20 mouse cellular contexts compared by ENCODE assay signal in genomic region chr5:143933414-143933813, GRCm38 (mm10). TPM values are rescaled to one million over a fixed set of nuclear protein-coding genes. Genes with fewer than 3 reads are reported as not detected.
DNase-seq lines count a peak whose midpoint lies in the region; ATAC-seq and TF ChIP-seq lines count a peak whose summit lies in the region.
"Had no signal": no experiment of that assay in that cellular context is flagged by ENCODE, and none has a peak within 500 bp of the region (broad histone marks: within the 10 kb centered on the region; RNA-seq: fewer than 3 reads in every experiment).

No protein-coding gene starts in this region.

- TF ChIP-seq CTCF in forebrain, postnatal 0 days (IDR thresholded peaks at IDR 0.05; ENCODE audit: low read depth) = no peak
- no peak for TF ChIP-seq CTCF in hindbrain, postnatal 0 days (IDR thresholded peaks at IDR 0.05; ENCODE audit: low read depth)

- no peak overlapping the region for H3K27ac ChIP-seq in forebrain, postnatal 0 days (ENCODE audit: low read depth, low read length)
- H3K27ac ChIP-seq in forebrain, embryonic 11.5 days (ENCODE audit: low read depth, low read length) = no peak overlapping the region
- no peak overlapping the region for H3K27ac ChIP-seq in hindbrain, embryonic 16.5 days (ENCODE audit: low read depth, low read length)
- no peak overlapping the region for H3K27ac ChIP-seq in hindbrain, postnatal 0 days
- H3K27ac ChIP-seq in neural tube, embryonic 13.5 days (replicated peaks) = no peak overlapping the region
- H3K27ac ChIP-seq in embryonic facial prominence, embryonic 10.5 days (replicated peaks) = no peak overlapping the region
- H3K27ac ChIP-seq: embryonic facial prominence, embryonic 15.5 days; forebrain, embryonic 12.5 days; gastrocnemius, adult 2 months; intestine, embryonic 15.5 days had no signal

- peak overlapping the region; percentile 29 for H3K4me2 ChIP-seq in forebrain, postnatal 0 days (ENCODE audit: low read depth)
- no peak overlapping the region; the same call in 1 of the 2 replicates for H3K4me2 ChIP-seq in forebrain, embryonic 11.5 days (ENCODE audit: low read depth, low read length, severe bottlenecking)
- no peak overlapping the region for H3K4me2 ChIP-seq in hindbrain, embryonic 16.5 days (ENCODE audit: low read length)
- H3K4me2 ChIP-seq in hindbrain, postnatal 0 days (ENCODE audit: low read depth, low read length) = no peak overlapping the region
- 0 out of 2 replicates have a peak overlapping the region, but pooled peaks have one; percentile 19 for H3K4me2 ChIP-seq in neural tube, embryonic 13.5 days
- H3K4me2 ChIP-seq: embryonic facial prominence, embryonic 15.5 days; intestine, embryonic 15.5 days had no signal

- H3K4me1 ChIP-seq in forebrain, postnatal 0 days (ENCODE audit: insufficient read depth) = no peaks in the 10 kb centered on the region
- H3K4me1 ChIP-seq in forebrain, embryonic 11.5 days (replicated peaks; ENCODE audit: control insufficient read depth, insufficient read depth, low read length) = no peaks in the 10 kb centered on the region
- H3K4me1 ChIP-seq in hindbrain, embryonic 16.5 days (ENCODE audit: control insufficient read depth, insufficient read depth, low read depth, low read length) = no peaks in the 10 kb centered on the region
- no peaks in the 10 kb centered on the region for H3K4me1 ChIP-seq in hindbrain, postnatal 0 days (ENCODE audit: insufficient read depth, low read length)
- H3K4me1 ChIP-seq in neural tube, embryonic 13.5 days (replicated peaks) = 0 out of 2 replicates have a peak, but pooled peaks cover 5% of the 10 kb centered on the region
- H3K4me1 ChIP-seq in embryonic facial prominence, embryonic 10.5 days = peaks cover 8% of the 10 kb centered on the region
- H3K4me1 ChIP-seq: embryonic facial prominence, embryonic 15.5 days; forebrain, embryonic 12.5 days had no signal

- no peak for DNase-seq in forebrain, postnatal 0 days
- no peak for DNase-seq in forebrain, embryonic 11.5 days (ENCODE audit: low spot score)
- no peak for DNase-seq in hindbrain, postnatal 0 days (ENCODE audit: low spot score)
- DNase-seq in neural tube, embryonic 10.5 days (ENCODE audit: extremely low spot score, low spot score) = no peak
- DNase-seq in embryonic facial prominence, embryonic 10.5 days (ENCODE audit: low spot score) = no peak
- DNase-seq: cerebellum, adult 8-10 months; gastrocnemius, adult 2 months; gastrocnemius, postnatal 25 days; kidney, adult 18-20 months had no signal

- H3K9me3 ChIP-seq in forebrain, postnatal 0 days (ENCODE audit: low read length) = no peaks in the 10 kb centered on the region
- no peaks in the 10 kb centered on the region for H3K9me3 ChIP-seq in forebrain, embryonic 11.5 days (ENCODE audit: control insufficient read depth, low read length)
- H3K9me3 ChIP-seq in hindbrain, embryonic 16.5 days (ENCODE audit: control insufficient read depth, low read length) = no peaks in the 10 kb centered on the region
- no peaks in the 10 kb centered on the region for H3K9me3 ChIP-seq in hindbrain, postnatal 0 days (ENCODE audit: low read length)
- H3K9me3 ChIP-seq in neural tube, embryonic 13.5 days = no peaks in the 10 kb centered on the region
- H3K9me3 ChIP-seq in embryonic facial prominence, embryonic 10.5 days = no peaks in the 10 kb centered on the region
- H3K9me3 ChIP-seq: embryonic facial prominence, embryonic 15.5 days; forebrain, embryonic 12.5 days; G1E; intestine, embryonic 15.5 days had no signal

- H3K36me3 ChIP-seq in forebrain, postnatal 0 days (ENCODE audit: insufficient read depth) = peaks cover 34% of the 10 kb centered on the region
- peaks cover 5% of the 10 kb centered on the region; the same call in 1 of the 2 replicates for H3K36me3 ChIP-seq in forebrain, embryonic 11.5 days (ENCODE audit: control insufficient read depth, insufficient read depth, low read length)
- peaks cover 19% of the 10 kb centered on the region for H3K36me3 ChIP-seq in hindbrain, embryonic 16.5 days (ENCODE audit: control insufficient read depth, insufficient read depth, low read length)
- peaks cover 23% of the 10 kb centered on the region for H3K36me3 ChIP-seq in hindbrain, postnatal 0 days (ENCODE audit: insufficient read depth, low read length)
- H3K36me3 ChIP-seq in neural tube, embryonic 13.5 days = peaks cover 42% of the 10 kb centered on the region
- H3K36me3 ChIP-seq in embryonic facial prominence, embryonic 10.5 days (replicated peaks) = peaks cover 42% of the 10 kb centered on the region

- ATAC-seq in forebrain, postnatal 0 days = no peak
- ATAC-seq in forebrain, embryonic 11.5 days (replicated peaks; ENCODE audit: low FRiP score) = no peak
- ATAC-seq in hindbrain, embryonic 16.5 days = no peak
- no peak for ATAC-seq in hindbrain, postnatal 0 days
- ATAC-seq in neural tube, embryonic 13.5 days (ENCODE audit: low read depth) = no peak

- no peak overlapping the region for H3K9ac ChIP-seq in forebrain, postnatal 0 days
- H3K9ac ChIP-seq in forebrain, embryonic 11.5 days (ENCODE audit: low read length) = no peak overlapping the region
- no peak overlapping the region for H3K9ac ChIP-seq in hindbrain, embryonic 16.5 days (ENCODE audit: low read depth, low read length)
- no peak overlapping the region for H3K9ac ChIP-seq in hindbrain, postnatal 0 days (replicated peaks; ENCODE audit: low read length)
- no peak overlapping the region for H3K9ac ChIP-seq in neural tube, embryonic 13.5 days
- H3K9ac ChIP-seq: embryonic facial prominence, embryonic 15.5 days; forebrain, embryonic 12.5 days; intestine, embryonic 15.5 days had no signal

- WGBS in forebrain, postnatal 0 days = 82% methylated on average over 11 of the region's 11 CpGs
- WGBS in forebrain, embryonic 11.5 days = 88% methylated on average over 11 of the region's 11 CpGs
- 87% methylated on average over 11 of the region's 11 CpGs for WGBS in hindbrain, embryonic 16.5 days
- 73% methylated on average over 11 of the region's 11 CpGs for WGBS in hindbrain, postnatal 0 days
- WGBS in neural tube, embryonic 13.5 days = 90% methylated on average over 11 of the region's 11 CpGs
- WGBS in embryonic facial prominence, embryonic 10.5 days = 85% methylated on average over 11 of the region's 11 CpGs

- no peaks in the 10 kb centered on the region for H3K27me3 ChIP-seq in forebrain, postnatal 0 days (ENCODE audit: insufficient read depth, low read length)
- no peaks in the 10 kb centered on the region for H3K27me3 ChIP-seq in forebrain, embryonic 11.5 days (ENCODE audit: control insufficient read depth, insufficient read depth, low read length)
- H3K27me3 ChIP-seq in hindbrain, embryonic 16.5 days (replicated peaks; ENCODE audit: control insufficient read depth, insufficient read depth, low read length) = no peaks in the 10 kb centered on the region
- no peaks in the 10 kb centered on the region for H3K27me3 ChIP-seq in hindbrain, postnatal 0 days (ENCODE audit: insufficient read depth, low read length)
- H3K27me3 ChIP-seq in neural tube, embryonic 13.5 days = no peaks in the 10 kb centered on the region
- H3K27me3 ChIP-seq in embryonic facial prominence, embryonic 10.5 days (replicated peaks; ENCODE audit: low read depth, poor library complexity, severe bottlenecking) = no peaks in the 10 kb centered on the region
- H3K27me3 ChIP-seq: embryonic facial prominence, embryonic 15.5 days; forebrain, embryonic 12.5 days; intestine, embryonic 15.5 days had no signal

- 0 out of 2 replicates have a peak overlapping the region, but pooled peaks have one; percentile 8 for H3K4me3 ChIP-seq in forebrain, postnatal 0 days (ENCODE audit: low read depth, low read length)
- H3K4me3 ChIP-seq in forebrain, embryonic 11.5 days (ENCODE audit: low read depth, low read length) = no peak overlapping the region
- H3K4me3 ChIP-seq in hindbrain, embryonic 16.5 days (ENCODE audit: low read length) = peak overlapping the region; percentile 5
- H3K4me3 ChIP-seq in hindbrain, postnatal 0 days (ENCODE audit: low read length) = no peak overlapping the region
- H3K4me3 ChIP-seq in neural tube, embryonic 13.5 days = no peak overlapping the region
- no peak overlapping the region for H3K4me3 ChIP-seq in embryonic facial prominence, embryonic 10.5 days
- H3K4me3 ChIP-seq: embryonic facial prominence, embryonic 15.5 days; erythroblast, embryonic 14.5 days; forebrain, embryonic 12.5 days; gastrocnemius, adult 2 months; intestine, embryonic 15.5 days had no signal

RNA-seq across cellular contexts. Expression of gene Rsph10b, which starts 0.6 kb away (rescaled TPM):
- 3.4 and 3.8 TPM in 2 replicates for total RNA-seq in forebrain, postnatal 0 days (2014; rRNA removed)
- 2.3 and 4.3 TPM in 2 replicates for polyA plus RNA-seq in forebrain, postnatal 0 days (2015; fragmentation: Nextera tagmentation; extraction: Ambion mirVana)
- 0.73 and 0.79 TPM in 2 replicates for polyA plus RNA-seq in forebrain, embryonic 11.5 days (2014; fragmentation: Nextera tagmentation; extraction: Ambion mirVana)
- 5.4 and 6.2 TPM in 2 replicates for polyA plus RNA-seq in hindbrain, embryonic 16.5 days (2015; fragmentation: Nextera tagmentation; extraction: Ambion mirVana)
- total RNA-seq in hindbrain, postnatal 0 days (2014; rRNA removed) = 3.9 and 5.0 TPM in 2 replicates
- polyA plus RNA-seq in hindbrain, postnatal 0 days (2015; fragmentation: Nextera tagmentation; extraction: Ambion mirVana) = 5.6 TPM in 2 replicates
- 2.9 and 3.4 TPM in 2 replicates for polyA plus RNA-seq in neural tube, embryonic 13.5 days (2015; fragmentation: Nextera tagmentation; extraction: Ambion mirVana)
- polyA plus RNA-seq in embryonic facial prominence, embryonic 10.5 days (2016; fragmentation: Nextera tagmentation; extraction: Ambion mirVana) = 0.44 and 1.2 TPM in 2 replicates
- total RNA-seq: granulocyte monocyte progenitor cell, adult 5-6 weeks had no signal
- polyA plus RNA-seq: G1E had no signal

RNA-seq across cellular contexts. Expression of gene Gm42421, which starts 5.4 kb away (rescaled TPM):
- 1.2 and 3.0 TPM in 2 replicates for total RNA-seq in forebrain, postnatal 0 days (2014; rRNA removed)
- 0.50 and 1.2 TPM in 2 replicates for polyA plus RNA-seq in forebrain, postnatal 0 days (2015; fragmentation: Nextera tagmentation; extraction: Ambion mirVana)
- polyA plus RNA-seq in forebrain, embryonic 11.5 days (2014; fragmentation: Nextera tagmentation; extraction: Ambion mirVana) = 0.83 and 1.4 TPM in 2 replicates
- polyA plus RNA-seq in hindbrain, embryonic 16.5 days (2015; fragmentation: Nextera tagmentation; extraction: Ambion mirVana) = 1.9 and 2.3 TPM in 2 replicates
- 0.99 TPM in 1 of 2 replicates, not detected in the other for total RNA-seq in hindbrain, postnatal 0 days (2014; rRNA removed)
- 1.5 and 2.8 TPM in 2 replicates for polyA plus RNA-seq in hindbrain, postnatal 0 days (2015; fragmentation: Nextera tagmentation; extraction: Ambion mirVana)
- 2.5 TPM in 2 replicates for polyA plus RNA-seq in neural tube, embryonic 13.5 days (2015; fragmentation: Nextera tagmentation; extraction: Ambion mirVana)
- polyA plus RNA-seq in embryonic facial prominence, embryonic 10.5 days (2016; fragmentation: Nextera tagmentation; extraction: Ambion mirVana) = 0.85 and 1.0 TPM in 2 replicates
- total RNA-seq: gastrocnemius, adult 2 months; gastrocnemius, postnatal 25 days; granulocyte monocyte progenitor cell, adult 5-6 weeks had no signal
- polyA plus RNA-seq: erythroblast, embryonic 14.5 days; G1E had no signal

RNA-seq across cellular contexts. Expression of gene Pms2, which starts 23.6 kb away (rescaled TPM):
- 19.6 and 28.4 TPM in 2 replicates for total RNA-seq in forebrain, postnatal 0 days (2014; rRNA removed)
- 14.5 and 19.5 TPM in 2 replicates for polyA plus RNA-seq in forebrain, postnatal 0 days (2015; fragmentation: Nextera tagmentation; extraction: Ambion mirVana)
- 41.5 and 42.2 TPM in 2 replicates for polyA plus RNA-seq in forebrain, embryonic 11.5 days (2014; fragmentation: Nextera tagmentation; extraction: Ambion mirVana)
- polyA plus RNA-seq in hindbrain, embryonic 16.5 days (2015; fragmentation: Nextera tagmentation; extraction: Ambion mirVana) = 24.0 and 25.9 TPM in 2 replicates
- total RNA-seq in hindbrain, postnatal 0 days (2014; rRNA removed) = 16.2 and 22.8 TPM in 2 replicates
- polyA plus RNA-seq in hindbrain, postnatal 0 days (2015; fragmentation: Nextera tagmentation; extraction: Ambion mirVana) = 23.2 and 23.7 TPM in 2 replicates
- polyA plus RNA-seq in neural tube, embryonic 13.5 days (2015; fragmentation: Nextera tagmentation; extraction: Ambion mirVana) = 25.0 and 29.4 TPM in 2 replicates
- 36.9 and 41.0 TPM in 2 replicates for polyA plus RNA-seq in embryonic facial prominence, embryonic 10.5 days (2016; fragmentation: Nextera tagmentation; extraction: Ambion mirVana)

RNA-seq across cellular contexts. Expression of gene Aimp2, which starts 23.8 kb away (rescaled TPM):
- 41.8 and 53.1 TPM in 2 replicates for total RNA-seq in forebrain, postnatal 0 days (2014; rRNA removed)
- polyA plus RNA-seq in forebrain, postnatal 0 days (2015; fragmentation: Nextera tagmentation; extraction: Ambion mirVana) = 86.9 and 88.9 TPM in 2 replicates
- polyA plus RNA-seq in forebrain, embryonic 11.5 days (2014; fragmentation: Nextera tagmentation; extraction: Ambion mirVana) = 109 and 110 TPM in 2 replicates
- 92.4 and 94.6 TPM in 2 replicates for polyA plus RNA-seq in hindbrain, embryonic 16.5 days (2015; fragmentation: Nextera tagmentation; extraction: Ambion mirVana)
- 46.9 and 49.9 TPM in 2 replicates for total RNA-seq in hindbrain, postnatal 0 days (2014; rRNA removed)
- polyA plus RNA-seq in hindbrain, postnatal 0 days (2015; fragmentation: Nextera tagmentation; extraction: Ambion mirVana) = 67.7 and 73.4 TPM in 2 replicates
- 80.4 and 92.9 TPM in 2 replicates for polyA plus RNA-seq in neural tube, embryonic 13.5 days (2015; fragmentation: Nextera tagmentation; extraction: Ambion mirVana)
- polyA plus RNA-seq in embryonic facial prominence, embryonic 10.5 days (2016; fragmentation: Nextera tagmentation; extraction: Ambion mirVana) = 136 and 144 TPM in 2 replicates

RNA-seq across cellular contexts. Expression of gene Ankrd61, which starts 35.9 kb away (rescaled TPM):
- total RNA-seq in forebrain, postnatal 0 days (2014; rRNA removed) = not detected in 2 replicates
- polyA plus RNA-seq in forebrain, postnatal 0 days (2015; fragmentation: Nextera tagmentation; extraction: Ambion mirVana) = 0.13 TPM in 1 of 2 replicates, not detected in the other
- polyA plus RNA-seq in forebrain, embryonic 11.5 days (2014; fragmentation: Nextera tagmentation; extraction: Ambion mirVana) = 0.55 TPM in 2 replicates
- polyA plus RNA-seq in hindbrain, embryonic 16.5 days (2015; fragmentation: Nextera tagmentation; extraction: Ambion mirVana) = 0.22 and 0.41 TPM in 2 replicates
- total RNA-seq in hindbrain, postnatal 0 days (2014; rRNA removed) = not detected in 2 replicates
- polyA plus RNA-seq in hindbrain, postnatal 0 days (2015; fragmentation: Nextera tagmentation; extraction: Ambion mirVana) = 0.18 and 0.38 TPM in 2 replicates
- polyA plus RNA-seq in neural tube, embryonic 13.5 days (2015; fragmentation: Nextera tagmentation; extraction: Ambion mirVana) = 0.13 and 0.22 TPM in 2 replicates
- polyA plus RNA-seq in embryonic facial prominence, embryonic 10.5 days (2016; fragmentation: Nextera tagmentation; extraction: Ambion mirVana) = 0.21 and 0.37 TPM in 2 replicates
- total RNA-seq: adrenal gland, postnatal 36 days; gastrocnemius, adult 2 months; gastrocnemius, postnatal 25 days; granulocyte monocyte progenitor cell, adult 5-6 weeks; heart, postnatal 10 days had no signal
- polyA plus RNA-seq: erythroblast, embryonic 14.5 days; G1E; heart, embryonic 14.5 days had no signal

Comparison
In these comparisons a context has a peak if more than half of its experiments do, and no peak if none do; other contexts are left out.
1. H3K4me2 ChIP-seq: peak in forebrain, postnatal 0 days (single experiment) and neural tube, embryonic 13.5 days (single experiment); none in forebrain, embryonic 11.5 days (single experiment), hindbrain, embryonic 16.5 days (single experiment) and hindbrain, postnatal 0 days (single experiment).
2. H3K4me3 ChIP-seq: peak in forebrain, postnatal 0 days (single experiment) and hindbrain, embryonic 16.5 days (single experiment); none in forebrain, embryonic 11.5 days (single experiment), hindbrain, postnatal 0 days (single experiment), neural tube, embryonic 13.5 days (single experiment) and embryonic facial prominence, embryonic 10.5 days (single experiment).